Mouse (Mus musculus) kidney, postnatal 4 days (tissue): Measurements from ENCODE around the gene Atp8b5.

ENCODE experiments used
- DNase-seq, 2 experiments: peaks; one replicate each; pipeline ENCODE4 v3.0.0; 2021; ENCODE audit warnings: mixed read lengths in 2 of 2

Atp8b5 gene

DNA sequence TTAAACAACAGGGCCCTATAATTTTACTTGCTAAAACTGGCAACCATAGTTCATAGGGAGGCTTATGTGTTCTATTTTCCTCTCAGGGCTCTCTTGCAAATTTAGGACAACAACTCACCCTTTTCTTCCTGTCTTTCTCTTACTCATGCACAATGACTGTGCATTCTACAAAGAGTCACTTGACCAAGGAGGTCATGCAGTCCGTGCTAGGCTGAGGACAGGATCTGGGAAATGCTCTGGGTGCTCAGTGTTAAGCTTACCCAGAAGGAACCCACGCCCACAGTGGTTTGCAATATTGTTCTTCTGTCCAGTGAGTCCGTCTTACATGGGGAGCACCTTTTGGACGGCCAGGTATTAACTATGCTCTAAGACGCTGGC lies 117.1 kb downstream of the Atp8b5 start:
- DNase-seq = no peak

DNA sequence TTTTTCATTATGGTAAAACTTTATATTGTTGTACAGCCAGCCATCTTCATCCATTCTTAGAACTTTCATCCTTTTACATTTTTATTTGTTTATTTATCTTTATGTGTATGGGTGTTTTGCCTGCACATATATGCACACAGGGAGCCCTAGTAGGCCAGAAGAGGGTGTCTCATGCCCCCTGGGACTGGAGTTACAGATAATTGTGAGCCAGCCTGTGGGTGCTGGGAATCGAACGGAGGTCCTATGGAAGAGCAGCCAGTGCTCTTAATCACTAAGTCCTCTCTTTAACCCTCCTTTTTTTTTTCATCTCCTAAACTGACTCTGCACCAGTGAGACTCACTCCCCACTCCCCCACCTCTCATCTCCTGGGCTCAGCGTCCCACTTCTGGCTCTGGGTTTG lies 117.6 kb downstream of the Atp8b5 start:
- no peak for DNase-seq

- DNase-seq = no peak
Measured at GRCm38 (mm10) chr4:43386932-43387331, 120.0 kb downstream of the Atp8b5 start.

- no peak for DNase-seq
Measured at GRCm38 (mm10) chr4:43389390-43389789, 122.4 kb downstream of the Atp8b5 start.

- no peak for DNase-seq
Measured at GRCm38 (mm10) chr4:43389845-43390440, 123.0 kb downstream of the Atp8b5 start.

DNA sequence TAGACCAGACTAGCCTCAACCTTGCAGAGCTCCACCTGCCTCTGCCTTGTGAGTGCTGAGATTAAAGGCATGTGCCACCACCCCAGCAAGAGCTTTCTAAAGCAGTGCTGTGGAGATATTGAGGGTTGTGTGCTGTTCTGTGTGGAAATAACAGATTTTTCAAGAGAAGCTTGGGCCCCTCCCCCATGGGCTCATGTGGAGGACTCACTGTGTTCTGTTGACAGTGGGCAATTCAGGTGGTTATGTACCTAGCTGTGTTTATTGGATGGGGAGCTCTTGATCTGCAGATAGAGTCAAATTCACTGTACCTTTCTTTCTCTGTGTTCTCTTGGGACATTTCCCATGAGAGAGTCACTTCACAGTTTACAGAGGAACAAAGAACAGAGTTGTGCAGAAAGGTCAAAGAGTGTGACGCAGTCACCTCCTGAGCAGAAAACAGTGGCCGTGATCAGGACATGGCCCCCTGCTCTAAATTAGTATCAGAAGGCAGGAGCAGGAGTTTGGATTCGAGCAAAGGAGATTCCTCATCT lies 124.6 kb downstream of the Atp8b5 start:
- no peak for DNase-seq

DNA sequence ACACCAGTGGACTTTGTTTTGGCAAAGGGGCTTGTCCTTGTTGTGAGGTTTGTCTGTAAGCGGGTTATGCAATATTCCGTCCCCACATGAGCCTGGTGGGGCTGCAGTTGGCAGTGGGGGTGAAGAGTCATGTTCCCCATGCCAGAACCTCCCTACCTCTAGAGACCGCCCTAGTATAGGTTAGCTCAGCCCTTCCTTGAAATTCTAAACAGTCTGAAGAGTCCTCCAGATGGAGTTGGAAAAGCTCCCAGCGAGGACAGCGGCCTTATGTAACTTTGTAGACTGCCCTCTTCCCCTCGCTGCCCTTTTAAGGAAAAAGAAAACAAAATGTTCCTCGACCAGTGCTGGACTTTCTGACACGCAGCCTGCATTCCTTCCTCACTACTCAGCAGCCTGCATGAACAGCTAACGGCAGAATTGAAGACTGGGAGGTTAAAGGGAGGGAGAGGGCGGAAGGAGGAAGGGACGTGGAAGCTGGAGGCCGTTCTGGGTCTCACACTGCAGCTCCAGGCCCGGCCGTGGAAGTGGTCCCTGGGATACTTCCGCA lies 127.5 kb downstream of the Atp8b5 start:
- DNase-seq = peak; percentile 76 to 85

- no peak for DNase-seq
Measured at GRCm38 (mm10) chr4:43395147-43395546, 128.2 kb downstream of the Atp8b5 start.

GRCm38 (mm10) chr4:43395836-43396235 lies 128.9 kb downstream of the Atp8b5 start:
- DNase-seq = no peak

DNA sequence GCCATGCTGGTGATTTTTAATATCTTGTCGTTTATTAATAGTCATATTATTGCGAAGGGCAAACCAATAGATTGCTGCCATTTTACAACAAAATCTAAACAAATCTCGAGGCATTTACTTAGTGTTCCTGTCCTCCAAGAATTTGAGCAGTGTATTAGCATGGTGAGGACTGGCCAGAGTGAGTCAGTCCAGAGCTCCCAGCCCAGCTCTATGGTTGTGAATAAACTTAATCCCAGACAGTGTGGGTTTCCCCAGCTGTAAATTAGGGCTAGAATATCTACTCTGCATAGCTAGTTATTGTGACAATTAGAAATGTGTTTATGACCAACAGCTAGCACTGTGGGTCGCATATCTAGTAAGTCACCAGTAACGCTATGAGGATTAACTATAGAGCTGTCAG lies 129.4 kb downstream of the Atp8b5 start:
- DNase-seq = no peak

GRCm38 (mm10) chr4:43398014-43398413 lies 131.1 kb downstream of the Atp8b5 start:
- DNase-seq = peak in 1 of 2 experiments; percentile 3

DNA sequence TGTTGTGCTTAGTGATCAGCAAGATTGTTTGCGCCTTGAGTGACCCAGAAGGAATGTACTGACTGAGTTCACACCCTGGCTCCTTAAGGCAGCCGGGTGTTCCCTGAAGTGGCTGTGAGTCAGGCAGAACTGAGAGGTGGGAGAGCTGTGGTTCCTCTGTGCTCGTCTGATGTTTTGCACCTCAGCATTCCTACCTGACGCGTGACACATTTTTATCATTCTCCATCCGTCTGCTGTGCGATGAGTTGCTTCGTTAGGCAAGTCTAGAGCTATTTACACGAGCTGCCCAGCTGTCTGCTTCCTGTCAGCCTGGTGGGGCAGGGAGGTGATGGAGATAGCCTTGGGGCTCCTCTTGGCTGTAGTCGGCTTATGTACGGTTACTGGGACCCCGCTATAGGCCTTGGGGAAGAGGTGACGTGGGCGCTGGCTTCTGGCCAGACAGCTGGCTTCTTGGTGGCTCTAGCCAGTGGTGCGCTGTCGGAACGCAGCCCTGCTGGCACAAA lies 131.9 kb downstream of the Atp8b5 start:
- peak; percentile 57 to 67 for DNase-seq

- no peak for DNase-seq
Measured at GRCm38 (mm10) chr4:43399391-43400131, 132.6 kb downstream of the Atp8b5 start.

GRCm38 (mm10) chr4:43400976-43401375 lies 134.0 kb downstream of the Atp8b5 start:
- peak; percentile 73 to 81 for DNase-seq

DNA sequence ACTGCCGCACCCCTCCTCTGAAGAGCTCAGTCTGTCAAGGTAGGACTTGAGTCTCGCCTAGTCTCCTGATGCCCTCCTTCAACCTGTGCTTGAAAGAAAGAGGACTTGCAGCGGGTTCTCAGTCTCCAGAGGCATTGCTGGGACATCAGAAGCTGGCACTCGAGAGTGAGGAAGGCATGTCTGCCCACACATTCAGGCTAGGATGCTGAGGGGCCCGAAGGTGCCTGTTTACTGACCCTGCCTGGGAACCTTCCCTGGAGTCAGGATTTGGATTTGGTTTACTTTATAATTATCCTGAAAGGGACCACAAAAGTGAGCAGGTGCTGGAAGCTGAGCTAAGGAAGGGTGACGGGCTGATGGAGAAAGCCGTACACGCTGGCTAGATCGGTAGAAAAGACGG lies 134.5 kb downstream of the Atp8b5 start:
- DNase-seq = no peak

GRCm38 (mm10) chr4:43402212-43402611 lies 135.3 kb downstream of the Atp8b5 start:
- peak in 1 of 2 experiments; percentile 28 for DNase-seq

- DNase-seq = no peak
Measured at GRCm38 (mm10) chr4:43404697-43405096, 137.7 kb downstream of the Atp8b5 start.

- peak; percentile 86 to 91 for DNase-seq
Measured at GRCm38 (mm10) chr4:43406162-43406971, 139.4 kb downstream of the Atp8b5 start.

- peak in 1 of 2 experiments; percentile 10 for DNase-seq
Measured at GRCm38 (mm10) chr4:43407071-43407920, 140.3 kb downstream of the Atp8b5 start.

GRCm38 (mm10) chr4:43414761-43415160 lies 147.8 kb downstream of the Atp8b5 start:
- no peak for DNase-seq

GRCm38 (mm10) chr4:43415221-43416070 lies 148.5 kb downstream of the Atp8b5 start:
- DNase-seq = no peak
